Mouse (Mus musculus) T-helper 2 cell (primary cell): ENCODE measurements around the gene Znhit6.

Experiments
- in situ Hi-C: fragments of 300-600 bp; cut with MboI, MseI; formaldehyde crosslinking; loops from one replicate; pipeline ENCODE4 v1.15.1; 2025; ENCODE audit warnings: high pct_unique_total_duplicates

Znhit6 gene

GRCm38 (mm10) chr3:145575743-145576481 is at the start of gene Znhit6:
TSS of gene Znhit6 (plus strand) at chr3:145576205.
- in situ Hi-C loops: no loop called here

GRCm38 (mm10) chr3:145537870-145538269 is 38.1 kb upstream of the Znhit6 start:
- in situ Hi-C loops: no loop called here

- in situ Hi-C loops: no loop called here
Measured at GRCm38 (mm10) chr3:145548441-145549415, 27.3 kb upstream of the Znhit6 start.

- in situ Hi-C loops: no loop called here
Measured at GRCm38 (mm10) chr3:145550216-145550615, 25.8 kb upstream of the Znhit6 start.

GRCm38 (mm10) chr3:145554388-145554787 is 21.6 kb upstream of the Znhit6 start:
- in situ Hi-C loops: no loop called here

- in situ Hi-C loops: no loop called here
Measured at GRCm38 (mm10) chr3:145556206-145556605, 19.8 kb upstream of the Znhit6 start.

- in situ Hi-C loops: no loop called here
Measured at GRCm38 (mm10) chr3:145559675-145560074, 16.3 kb upstream of the Znhit6 start.

- in situ Hi-C loops: no loop called here
Measured at GRCm38 (mm10) chr3:145560117-145560516, 15.9 kb upstream of the Znhit6 start.

- in situ Hi-C loops: no loop called here
Measured at GRCm38 (mm10) chr3:145574468-145574867, 1.5 kb upstream of the Znhit6 start.

GRCm38 (mm10) chr3:145575340-145575739 is 665 bp upstream of the Znhit6 start:
- in situ Hi-C loops: no loop called here

- in situ Hi-C loops: no loop called here
Measured at GRCm38 (mm10) chr3:145576482-145576822, 447 bp downstream of the Znhit6 start.

GRCm38 (mm10) chr3:145576876-145577275 is 871 bp downstream of the Znhit6 start:
- in situ Hi-C loops: no loop called here

GRCm38 (mm10) chr3:145583043-145583442 is 7.0 kb downstream of the Znhit6 start:
- in situ Hi-C loops: loop anchor here (10.0 kb wide), 1 partner anchor 1142 kb away; no protein-coding TSS in a partner anchor

GRCm38 (mm10) chr3:145583522-145584200 is 7.7 kb downstream of the Znhit6 start:
- in situ Hi-C loops: loop anchor here (10.0 kb wide), 1 partner anchor 1141 kb away; no protein-coding TSS in a partner anchor

- in situ Hi-C loops: no loop called here
Measured at GRCm38 (mm10) chr3:145590562-145590961, 14.6 kb downstream of the Znhit6 start.

- in situ Hi-C loops: no loop called here
Measured at GRCm38 (mm10) chr3:145591841-145592542, 16.0 kb downstream of the Znhit6 start.

GRCm38 (mm10) chr3:145595354-145595753 is 19.3 kb downstream of the Znhit6 start:
- in situ Hi-C loops: no loop called here

- in situ Hi-C loops: no loop called here
Measured at GRCm38 (mm10) chr3:145599059-145599458, 23.1 kb downstream of the Znhit6 start.

GRCm38 (mm10) chr3:145600801-145601200 is 24.8 kb downstream of the Znhit6 start:
- in situ Hi-C loops: no loop called here

GRCm38 (mm10) chr3:145601345-145601744 is 25.3 kb downstream of the Znhit6 start:
- in situ Hi-C loops: no loop called here
